Comparison of ENCODE assay signal across 32 mouse cellular contexts in the genomic region with DNA sequence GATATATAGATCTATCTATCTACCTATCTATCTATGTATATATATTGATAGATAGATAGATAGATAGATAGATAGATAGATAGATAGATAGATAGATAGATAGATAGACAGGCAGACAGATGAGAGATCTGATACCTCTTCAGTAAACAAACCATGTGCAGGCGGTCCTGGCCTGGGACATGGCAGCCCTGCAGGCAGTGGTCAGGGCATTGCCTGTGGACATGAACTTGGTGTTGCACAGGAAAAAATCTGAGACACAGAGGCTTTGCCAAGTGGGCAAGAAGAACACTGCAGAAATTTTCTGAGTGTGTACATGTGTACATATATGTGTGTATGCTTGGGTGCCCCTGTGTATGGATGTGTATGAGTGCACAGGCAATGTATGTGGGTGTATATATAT.
"Had no signal": no experiment of that assay in that cellular context is flagged by ENCODE, and none has a peak within 500 bp of the region (broad histone marks: within the 10 kb centered on the region; RNA-seq: fewer than 3 reads in every experiment).

No protein-coding gene starts in this region.

- ATAC-seq: liver, embryonic 12.5 days; liver, postnatal 0 days; lung, postnatal 0 days; midbrain, embryonic 13.5 days; midbrain, embryonic 15.5 days; midbrain, embryonic 16.5 days had no signal

- H3K27ac ChIP-seq: limb, embryonic 10.5 days; limb, embryonic 12.5 days; limb, embryonic 13.5 days; limb, embryonic 15.5 days; liver, embryonic 12.5 days; liver, embryonic 13.5 days; liver, embryonic 14.5 days; liver, embryonic 15.5 days; lung, embryonic 15.5 days; macrophage; midbrain, embryonic 10.5 days; midbrain, embryonic 12.5 days; midbrain, embryonic 13.5 days; midbrain, embryonic 15.5 days; neural tube, embryonic 12.5 days had no signal

- H3K4me2 ChIP-seq: limb, embryonic 12.5 days; limb, embryonic 13.5 days; limb, embryonic 15.5 days; liver, embryonic 11.5 days; liver, embryonic 12.5 days; liver, embryonic 13.5 days; liver, embryonic 15.5 days; lung, embryonic 14.5 days; lung, embryonic 15.5 days; midbrain, embryonic 11.5 days; midbrain, embryonic 12.5 days; midbrain, embryonic 13.5 days; midbrain, embryonic 15.5 days; neural tube, embryonic 12.5 days had no signal

- H3K4me1 ChIP-seq: limb, embryonic 13.5 days; liver, embryonic 12.5 days; liver, embryonic 13.5 days; liver, embryonic 15.5 days; midbrain, embryonic 10.5 days; midbrain, embryonic 12.5 days; midbrain, embryonic 13.5 days; midbrain, embryonic 15.5 days had no signal

- H3K4me3 ChIP-seq: limb, embryonic 10.5 days; limb, embryonic 12.5 days; limb, embryonic 13.5 days; limb, embryonic 15.5 days; liver, embryonic 12.5 days; liver, embryonic 13.5 days; liver, embryonic 15.5 days; lung, embryonic 15.5 days; megakaryocyte, embryonic 14.5 days; midbrain, embryonic 10.5 days; midbrain, embryonic 12.5 days; midbrain, embryonic 13.5 days; midbrain, embryonic 15.5 days; myocyte; neural tube, embryonic 12.5 days had no signal

- DNase-seq: left cerebral cortex, postnatal 4 days; liver; liver, embryonic 13.5 days; liver, postnatal 0 days; lung, adult 18-20 months; lung, adult 2 months; lung, embryonic 14.5 days; lung, postnatal 10 days; lung, postnatal 14 days; lung, postnatal 36 days; lung, postnatal 4 days; midbrain, embryonic 14.5 days had no signal

- H3K9ac ChIP-seq: limb, embryonic 12.5 days; limb, embryonic 15.5 days; liver, embryonic 12.5 days; liver, embryonic 13.5 days; liver, embryonic 14.5 days; liver, embryonic 15.5 days; liver, postnatal 0 days; lung, embryonic 14.5 days; lung, embryonic 15.5 days; midbrain, embryonic 12.5 days; midbrain, embryonic 13.5 days; midbrain, embryonic 15.5 days; neural tube, embryonic 12.5 days had no signal

- H3K9me3 ChIP-seq: limb, embryonic 10.5 days; limb, embryonic 12.5 days; limb, embryonic 13.5 days; limb, embryonic 15.5 days; liver, embryonic 12.5 days; liver, embryonic 13.5 days; liver, embryonic 15.5 days; lung, embryonic 15.5 days; megakaryocyte, embryonic 14.5 days; midbrain, embryonic 10.5 days; midbrain, embryonic 12.5 days; midbrain, embryonic 13.5 days; midbrain, embryonic 15.5 days; neural tube, embryonic 12.5 days had no signal

- H3K27me3 ChIP-seq: limb, embryonic 12.5 days; limb, embryonic 13.5 days; limb, embryonic 15.5 days; liver, embryonic 12.5 days; liver, embryonic 13.5 days; liver, embryonic 15.5 days; lung, embryonic 15.5 days; megakaryocyte, embryonic 14.5 days; midbrain, embryonic 12.5 days; midbrain, embryonic 13.5 days; midbrain, embryonic 15.5 days; neural tube, embryonic 12.5 days had no signal

- H3K36me3 ChIP-seq: limb, embryonic 10.5 days; limb, embryonic 12.5 days; limb, embryonic 13.5 days; limb, embryonic 15.5 days; liver, embryonic 12.5 days; liver, embryonic 13.5 days; liver, embryonic 15.5 days; lung, embryonic 15.5 days; midbrain, embryonic 10.5 days; midbrain, embryonic 12.5 days; midbrain, embryonic 13.5 days; midbrain, embryonic 15.5 days; neural tube, embryonic 12.5 days had no signal
